Mouse (Mus musculus) CD4-positive, CD25-positive, alpha-beta regulatory T cell, adult 4 months (primary cell): ENCODE data around the gene Cmya5. TPM values are rescaled to one million over a fixed set of nuclear protein-coding genes. Genes with fewer than 3 reads are reported as not detected.
"Not testable (repeated sequence)": the region's sequence is repeated elsewhere in the genome, so short reads cannot be mapped to it uniquely, and the experiment has no call there.

ENCODE experiments used
- ATAC-seq: one replicate; pipeline ENCODE4 v1.8.0; 2017
- polyA plus RNA-seq, 2 experiments: library from polyadenylated mRNA; unstranded; fragments of 100-300 nt; shearing (Covaris generic); gene quantifications; one replicate each; pipeline ENCODE4 v1.2.1; 2017

Cmya5 gene
- polyA plus RNA-seq, result under 1 TPM; 0.39 to 0.52 TPM

- peak; percentile 81 for ATAC-seq
These were observed at the start of gene Cmya5 for GRCm38 (mm10) chr13:93144336-93145167. TSS of gene Cmya5 (minus strand) at chr13:93144724.

- no peak for ATAC-seq
These were observed 48.1 kb upstream of the Cmya5 start for GRCm38 (mm10) chr13:93192646-93193026.

- ATAC-seq, result peak; percentile 98
These were observed 47.5 kb upstream of the Cmya5 start, which contains the start of gene Tent2 for GRCm38 (mm10) chr13:93191831-93192645. TSS of gene Tent2 (minus strand) at chr13:93192385.

- ATAC-seq, result no peak
These were observed 44.9 kb upstream of the Cmya5 start for GRCm38 (mm10) chr13:93189416-93189815.

- ATAC-seq, result no peak
These were observed 44.2 kb upstream of the Cmya5 start for GRCm38 (mm10) chr13:93188738-93189137.

- ATAC-seq, result not testable (repeated sequence)
These were observed 43.3 kb upstream of the Cmya5 start for GRCm38 (mm10) chr13:93187792-93188191.

- no peak for ATAC-seq
These were observed 35.8 kb upstream of the Cmya5 start for GRCm38 (mm10) chr13:93180351-93180750.

GRCm38 (mm10) chr13:93179522-93179921 is 35.0 kb upstream of the Cmya5 start:
- ATAC-seq, result no peak

GRCm38 (mm10) chr13:93177571-93177970 is 33.0 kb upstream of the Cmya5 start:
- ATAC-seq, result peak; percentile 15

GRCm38 (mm10) chr13:93163303-93163702 is 18.8 kb upstream of the Cmya5 start:
- no peak for ATAC-seq

GRCm38 (mm10) chr13:93162456-93162855 is 17.9 kb upstream of the Cmya5 start:
- ATAC-seq, result no peak

- ATAC-seq, result no peak
These were observed 13.7 kb upstream of the Cmya5 start for GRCm38 (mm10) chr13:93158261-93158660.

- ATAC-seq, result peak; percentile 90
These were observed 8.8 kb upstream of the Cmya5 start for GRCm38 (mm10) chr13:93153280-93153679.

GRCm38 (mm10) chr13:93143819-93144283 is 673 bp downstream of the Cmya5 start:
- ATAC-seq, result peak; percentile 16

- ATAC-seq, result no peak
These were observed 3.3 kb downstream of the Cmya5 start for GRCm38 (mm10) chr13:93141184-93141583.

GRCm38 (mm10) chr13:93138059-93138458 is 6.5 kb downstream of the Cmya5 start:
- ATAC-seq, result no peak

GRCm38 (mm10) chr13:93137098-93137497 is 7.4 kb downstream of the Cmya5 start:
- ATAC-seq, result no peak

GRCm38 (mm10) chr13:93136251-93136650 is 8.3 kb downstream of the Cmya5 start:
- ATAC-seq, result no peak

GRCm38 (mm10) chr13:93135501-93135900 is 9.0 kb downstream of the Cmya5 start:
- ATAC-seq, result no peak

- no peak for ATAC-seq
These were observed 13.8 kb downstream of the Cmya5 start for GRCm38 (mm10) chr13:93130674-93131073.

GRCm38 (mm10) chr13:93128961-93129360 is 15.6 kb downstream of the Cmya5 start:
- ATAC-seq, result no peak

- no peak for ATAC-seq
These were observed 16.2 kb downstream of the Cmya5 start for GRCm38 (mm10) chr13:93128111-93128860.

- no peak for ATAC-seq
These were observed 22.2 kb downstream of the Cmya5 start for GRCm38 (mm10) chr13:93122321-93122720.
